Mouse (Mus musculus) heart, embryonic 12.5 days (tissue): ENCODE measurements around the gene Tcea3. TPM values are rescaled to one million over a fixed set of nuclear protein-coding genes. Genes with fewer than 3 reads are reported as not detected.

ENCODE experiments used
- ATAC-seq: fragments of 200-750 bp; cut with Nextera tagmentation; 2 replicates; pipeline ENCODE4 v1.8.0; 2017; ENCODE audit warnings: moderate TSS enrichment, moderate library complexity; ENCODE audit not compliant: insufficient number of reproducible peaks, low FRiP score
- H3K27ac ChIP-seq: fragments of 300-500 bp; sonication (generic); 2 replicates; pipeline ENCODE4 v1.5.1; 2016; ENCODE audit warnings: mild to moderate bottlenecking, moderate library complexity; ENCODE audit not compliant: poor library complexity, severe bottlenecking
- H3K27me3 ChIP-seq: fragments of 300-500 bp; sonication (generic); replicated peaks from 2 replicates; pipeline ENCODE4 v1.6.1; 2016; ENCODE audit warnings: mild to moderate bottlenecking, moderate library complexity
- H3K36me3 ChIP-seq: fragments of 300-500 bp; sonication (generic); 2 replicates; pipeline ENCODE4 v1.6.1; 2016; ENCODE audit warnings: mild to moderate bottlenecking, moderate library complexity
- H3K4me1 ChIP-seq: fragments of 300-500 bp; sonication (generic); replicated peaks from 2 replicates; pipeline ENCODE4 v1.6.1; 2016; ENCODE audit warnings: mild to moderate bottlenecking
- H3K4me2 ChIP-seq: fragments of 300-500 bp; sonication (generic); 2 replicates; pipeline ENCODE4 v1.6.1; 2016; ENCODE audit warnings: mild to moderate bottlenecking, moderate library complexity
- H3K4me3 ChIP-seq: fragments of 300-500 bp; sonication (generic); 2 replicates; pipeline ENCODE4 v1.5.1; 2016; ENCODE audit warnings: mild to moderate bottlenecking
- H3K9ac ChIP-seq: fragments of 300-500 bp; sonication (generic); 2 replicates; pipeline ENCODE4 v1.6.1; 2016; ENCODE audit warnings: mild to moderate bottlenecking, moderate library complexity
- H3K9me3 ChIP-seq: fragments of 300-500 bp; sonication (generic); replicated peaks from 2 replicates; pipeline ENCODE4 v1.6.1; 2016; ENCODE audit warnings: mild to moderate bottlenecking, moderate library complexity
- WGBS: fragments of 180-500 bp; shearing (Covaris S2); methylation state at CpG from one replicate; pipeline ENCODE4 v1.1.7; 2016; 5-methylcytosine and 5-hydroxymethylcytosine counted together
- polyA plus RNA-seq: library from polyadenylated mRNA; unstranded; fragments of >200 nt; fragmentation: Nextera tagmentation; extraction: Ambion mirVana; gene quantifications from 2 replicates; pipeline ENCODE4 v1.2.1, GENCODE M21; 2016

Gene Tcea3
- polyA plus RNA-seq, 1 experiment from 2014 or later, result 57.6 TPM

DNA sequence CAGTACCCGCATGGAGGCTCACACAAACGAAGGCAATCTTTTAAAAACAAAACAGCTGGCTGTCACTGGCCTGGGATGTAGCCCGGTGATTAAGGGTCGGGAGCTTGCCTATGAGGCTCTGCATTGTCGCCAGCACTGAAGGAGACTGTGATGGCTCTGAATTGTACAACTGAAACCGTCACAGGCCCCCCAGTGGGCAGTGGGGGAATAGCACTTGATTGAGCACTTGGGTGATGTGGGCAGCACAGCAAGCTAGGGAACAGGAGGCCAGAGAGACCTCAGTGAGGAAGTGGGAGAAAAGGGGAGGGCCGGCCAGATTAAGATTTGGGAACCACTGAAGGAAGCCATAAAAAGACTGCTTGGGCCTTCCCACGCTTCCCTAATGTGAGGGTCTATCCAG, 7.9 kb upstream of the Tcea3 start:
- H3K4me3 ChIP-seq, result no peak overlapping the region
- peaks cover 4% of the 10 kb centered on the region; the same call in 1 of the 2 replicates for H3K36me3 ChIP-seq
- H3K27me3 ChIP-seq, result peaks cover 71% of the 10 kb centered on the region
- WGBS, result 18% methylated on average over 8 of the region's 8 CpGs
- ATAC-seq, result 0 out of 2 replicates have a peak, but pooled peaks have one; percentile 34
- no peak overlapping the region for H3K4me2 ChIP-seq
- no peak overlapping the region for H3K9ac ChIP-seq
- peaks cover 10% of the 10 kb centered on the region for H3K4me1 ChIP-seq
- 0 out of 2 replicates have a peak, but pooled peaks cover 3% of the 10 kb centered on the region for H3K9me3 ChIP-seq
- no peak overlapping the region for H3K27ac ChIP-seq

GRCm38 (mm10) chr4:136240123-136240522, 7.4 kb upstream of the Tcea3 start:
- Histone ChIP-seq H3K36me3 (peaks cover 4% of the 10 kb centered on the region; the same call in 1 of the 2 replicates), H3K9ac (no peak overlapping the region), H3K4me2 (no peak overlapping the region), H3K4me1 (peaks cover 15% of the 10 kb centered on the region), H3K27me3 (peaks cover 76% of the 10 kb centered on the region), H3K4me3 (no peak overlapping the region), H3K27ac (no peak overlapping the region), H3K9me3 (0 out of 2 replicates have a peak, but pooled peaks cover 3% of the 10 kb centered on the region)
- WGBS, result 58% methylated on average over 14 of the region's 14 CpGs
- ATAC-seq, result no peak

GRCm38 (mm10) chr4:136240955-136241354, 6.6 kb upstream of the Tcea3 start:
- H3K4me1 ChIP-seq, result peaks cover 21% of the 10 kb centered on the region
- H3K4me2 ChIP-seq, result no peak overlapping the region
- 0 out of 2 replicates have a peak, but pooled peaks cover under 1% of the 10 kb centered on the region for H3K9me3 ChIP-seq
- H3K36me3 ChIP-seq, result peaks cover 2% of the 10 kb centered on the region; the same call in 1 of the 2 replicates
- peaks cover 80% of the 10 kb centered on the region for H3K27me3 ChIP-seq
- H3K9ac ChIP-seq, result no peak overlapping the region
- no peak overlapping the region for H3K4me3 ChIP-seq
- WGBS, result 59% methylated on average over 8 of the region's 8 CpGs
- H3K27ac ChIP-seq, result no peak overlapping the region
- ATAC-seq, result no peak

DNA sequence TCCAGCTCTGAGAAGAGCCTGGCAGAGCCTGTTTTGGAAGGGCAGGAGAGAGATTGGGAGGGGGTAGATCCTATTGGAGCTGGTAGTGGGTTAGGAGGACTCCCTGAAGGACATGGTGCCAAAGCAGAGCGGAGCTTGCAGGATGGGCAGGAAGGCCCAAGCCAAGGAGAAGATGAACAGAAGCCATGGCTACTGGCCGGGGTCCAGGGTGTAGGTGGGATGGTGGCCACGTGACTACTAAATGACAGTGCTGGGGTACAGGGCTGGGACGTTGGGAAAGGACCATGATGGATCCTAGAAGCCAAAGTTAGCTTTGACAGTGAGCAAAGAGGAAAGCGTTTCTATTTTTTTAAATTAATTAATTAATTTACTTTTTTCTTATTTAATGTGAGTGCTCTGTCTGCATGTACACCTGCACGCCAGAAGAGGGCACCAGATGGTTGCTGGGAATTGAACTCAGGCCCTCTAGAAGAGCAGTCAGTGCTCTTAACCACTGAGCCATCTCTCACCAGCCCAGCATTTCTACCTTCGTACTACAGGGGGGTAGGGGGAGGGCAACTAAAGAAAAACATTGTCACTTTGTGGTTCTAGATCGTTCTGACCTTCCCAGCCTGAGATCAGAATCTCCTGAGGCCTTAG, 5.3 kb upstream of the Tcea3 start:
- H3K36me3 ChIP-seq, result no peaks in the 10 kb centered on the region
- no peak overlapping the region for H3K9ac ChIP-seq
- ATAC-seq, result no peak

GRCm38 (mm10) chr4:136242728-136243127, 4.8 kb upstream of the Tcea3 start:
- peaks cover 30% of the 10 kb centered on the region for H3K4me1 ChIP-seq
- no peaks in the 10 kb centered on the region for H3K9me3 ChIP-seq

More for the DNA sequence above, 5.3 kb upstream of the Tcea3 start:
- H3K4me1 ChIP-seq, result peaks cover 30% of the 10 kb centered on the region
- H3K27me3 ChIP-seq, result peaks cover 74% of the 10 kb centered on the region
- 45% methylated on average over 8 of the region's 8 CpGs for WGBS
- no peaks in the 10 kb centered on the region for H3K9me3 ChIP-seq
- no peak overlapping the region for H3K4me2 ChIP-seq
- no peak overlapping the region for H3K27ac ChIP-seq
- no peak overlapping the region for H3K4me3 ChIP-seq

GRCm38 (mm10) chr4:136244208-136244607, 3.3 kb upstream of the Tcea3 start:
- Histone ChIP-seq H3K9me3 (no peaks in the 10 kb centered on the region), H3K27ac (no peak overlapping the region), H3K4me1 (peaks cover 28% of the 10 kb centered on the region), H3K4me3 (no peak overlapping the region), H3K27me3 (peaks cover 72% of the 10 kb centered on the region), H3K4me2 (no peak overlapping the region), H3K36me3 (no peaks in the 10 kb centered on the region), H3K9ac (no peak overlapping the region)
- WGBS, result 49% methylated on average over 7 of the region's 7 CpGs
- no peak for ATAC-seq

More at GRCm38 (mm10) chr4:136242728-136243127, 4.8 kb upstream of the Tcea3 start:
- ATAC-seq, result no peak
- 72% methylated on average over 7 of the region's 7 CpGs for WGBS
- Histone ChIP-seq H3K4me3 (no peak overlapping the region), H3K27me3 (peaks cover 72% of the 10 kb centered on the region), H3K36me3 (no peaks in the 10 kb centered on the region), H3K9ac (no peak overlapping the region), H3K4me2 (no peak overlapping the region), H3K27ac (no peak overlapping the region)

DNA sequence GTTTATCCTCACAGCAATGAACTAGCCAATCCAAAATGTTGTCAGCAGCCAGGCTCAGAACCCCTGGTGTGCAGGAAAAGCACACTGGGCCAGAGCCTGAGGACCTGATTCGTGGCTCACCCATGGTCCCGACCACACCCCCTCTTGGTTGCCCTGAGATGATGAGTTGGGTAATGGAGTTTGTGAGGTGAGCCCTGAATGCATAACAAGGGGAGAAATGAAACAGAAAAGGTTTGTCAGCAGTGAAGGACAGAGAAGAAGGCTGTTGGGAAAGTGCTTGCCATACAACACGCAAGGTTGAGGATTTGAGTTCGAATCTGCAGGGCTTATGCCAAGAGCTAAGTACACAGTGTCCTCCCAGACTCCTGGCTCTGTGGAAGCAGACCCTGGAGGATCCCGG, 1.8 kb upstream of the Tcea3 start:
- Histone ChIP-seq H3K9me3 (no peaks in the 10 kb centered on the region), H3K9ac (no peak overlapping the region), H3K4me1 (peaks cover 37% of the 10 kb centered on the region), H3K27me3 (peaks cover 72% of the 10 kb centered on the region), H3K27ac (no peak overlapping the region), H3K4me3 (no peak overlapping the region), H3K4me2 (0 out of 2 replicates have a peak overlapping the region, but pooled peaks have one; percentile 81), H3K36me3 (no peaks in the 10 kb centered on the region)
- no peak for ATAC-seq
- 39% methylated on average over 5 of the region's 5 CpGs for WGBS

- peak overlapping the region; percentile 70 for H3K27ac ChIP-seq
- no peaks in the 10 kb centered on the region for H3K9me3 ChIP-seq
- no peaks in the 10 kb centered on the region for H3K36me3 ChIP-seq
- WGBS, result 2% methylated on average over 12 of the region's 12 CpGs
- H3K27me3 ChIP-seq, result peaks cover 63% of the 10 kb centered on the region
- peak; percentile 40; the same call in 1 of the 2 replicates for ATAC-seq
- H3K9ac ChIP-seq, result peak overlapping the region; percentile 74; the same call in 1 of the 2 replicates
- peak overlapping the region; percentile 81 for H3K4me2 ChIP-seq
- H3K4me3 ChIP-seq, result peak overlapping the region; percentile 65
- H3K4me1 ChIP-seq, result peaks cover 37% of the 10 kb centered on the region
Observed at GRCm38 (mm10) chr4:136246568-136246969, 960 bp upstream of the Tcea3 start.

- Histone ChIP-seq H3K4me2 (peak overlapping the region; percentile 81), H3K27me3 (peaks cover 58% of the 10 kb centered on the region), H3K9me3 (no peaks in the 10 kb centered on the region), H3K4me3 (peak overlapping the region; percentile 65), H3K27ac (peak overlapping the region; percentile 70), H3K4me1 (peaks cover 37% of the 10 kb centered on the region), H3K9ac (peak overlapping the region; percentile 74), H3K36me3 (no peaks in the 10 kb centered on the region)
- WGBS, result 1% methylated on average over 14 of the region's 14 CpGs
- 0 out of 2 replicates have a peak, but pooled peaks have one; percentile 0 for ATAC-seq
Observed at GRCm38 (mm10) chr4:136247386-136247728, 172 bp upstream of the Tcea3 start.

GRCm38 (mm10) chr4:136248464-136249331, 1.2 kb downstream of the Tcea3 start:
- peaks cover 57% of the 10 kb centered on the region for H3K27me3 ChIP-seq
- no peaks in the 10 kb centered on the region for H3K36me3 ChIP-seq
- under 1% methylated on average over 35 of the region's 37 CpGs for WGBS
- peak overlapping the region; percentile 65 for H3K4me3 ChIP-seq
- H3K4me1 ChIP-seq, result peaks cover 41% of the 10 kb centered on the region
- no peak for ATAC-seq
- no peaks in the 10 kb centered on the region for H3K9me3 ChIP-seq
- H3K4me2 ChIP-seq, result peak overlapping the region; percentile 81
- H3K9ac ChIP-seq, result peak overlapping the region; percentile 74
- peak overlapping the region; percentile 60; the same call in 1 of the 2 replicates for H3K27ac ChIP-seq

- H3K4me3 ChIP-seq, result peak overlapping the region; percentile 65
- peaks cover 41% of the 10 kb centered on the region for H3K4me1 ChIP-seq
- no peak overlapping the region for H3K27ac ChIP-seq
- no peaks in the 10 kb centered on the region for H3K36me3 ChIP-seq
- no peak for ATAC-seq
- no peaks in the 10 kb centered on the region for H3K9me3 ChIP-seq
- peak overlapping the region; percentile 74 for H3K9ac ChIP-seq
- WGBS, result 7% methylated on average over 11 of the region's 11 CpGs
- peaks cover 52% of the 10 kb centered on the region for H3K27me3 ChIP-seq
- peak overlapping the region; percentile 81 for H3K4me2 ChIP-seq
Observed at GRCm38 (mm10) chr4:136249332-136249647, 1.8 kb downstream of the Tcea3 start.
